8 mouse cellular contexts compared by ENCODE assay signal in genomic region chr14:30352951-30353270, GRCm38 (mm10).
A peak's percentile ranks its signal among the peaks of the same experiment; 100 is the strongest.
DNase-seq lines count a peak whose midpoint lies in the region; ATAC-seq and TF ChIP-seq lines count a peak whose summit lies in the region.

No protein-coding gene starts in this region.

- peak overlapping the region; percentile 54 for H3K4me3 ChIP-seq in left cerebral cortex, adult 2 months
- peak overlapping the region; percentile 49 for H3K4me3 ChIP-seq in embryonic facial prominence, embryonic 14.5 days (ENCODE audit: low read depth, low read length)
- peak overlapping the region; percentile 73 for H3K4me3 ChIP-seq in hindbrain, embryonic 15.5 days
- H3K4me3 ChIP-seq in midbrain, embryonic 16.5 days (ENCODE audit: low read depth, low read length), result peak overlapping the region; percentile 71

- H3K9me3 ChIP-seq in embryonic facial prominence, embryonic 14.5 days (ENCODE audit: control insufficient read depth, low read length), result no peaks in the 10 kb centered on the region
- no peaks in the 10 kb centered on the region for H3K9me3 ChIP-seq in hindbrain, embryonic 15.5 days
- no peaks in the 10 kb centered on the region for H3K9me3 ChIP-seq in midbrain, embryonic 16.5 days (replicated peaks; ENCODE audit: control insufficient read depth, low read length, poor library complexity, severe bottlenecking)

- H3K36me3 ChIP-seq in embryonic facial prominence, embryonic 14.5 days (ENCODE audit: control insufficient read depth, insufficient read depth, low read length), result no peaks in the 10 kb centered on the region
- no peaks in the 10 kb centered on the region for H3K36me3 ChIP-seq in hindbrain, embryonic 15.5 days
- H3K36me3 ChIP-seq in midbrain, embryonic 16.5 days (ENCODE audit: control insufficient read depth, insufficient read depth, low read length), result no peaks in the 10 kb centered on the region

- DNase-seq in left cerebral cortex, adult 2 months (ENCODE audit: extremely low spot score in 1 of 2, low spot score in 2 of 2), result no peak
- no peak for DNase-seq in left cerebral cortex, postnatal 4 days
- no peak for DNase-seq in embryonic facial prominence, embryonic 14.5 days (ENCODE audit: low spot score)
- DNase-seq in embryo, embryonic 11 days, result no peak
- DNase-seq in urinary bladder, postnatal 14 days (ENCODE audit: low spot score), result no peak
- DNase-seq in gastrocnemius, postnatal 25 days, result no peak

- peak overlapping the region; percentile 95 for H3K4me2 ChIP-seq in embryonic facial prominence, embryonic 14.5 days (ENCODE audit: low read depth, low read length)
- H3K4me2 ChIP-seq in hindbrain, embryonic 15.5 days, result peak overlapping the region; percentile 96
- peak overlapping the region; percentile 91 for H3K4me2 ChIP-seq in midbrain, embryonic 16.5 days (ENCODE audit: low read length)

- H3K27me3 ChIP-seq in embryonic facial prominence, embryonic 14.5 days (replicated peaks; ENCODE audit: control insufficient read depth, insufficient read depth, low read length), result no peaks in the 10 kb centered on the region
- H3K27me3 ChIP-seq in hindbrain, embryonic 15.5 days, result no peaks in the 10 kb centered on the region
- H3K27me3 ChIP-seq in midbrain, embryonic 16.5 days (ENCODE audit: control insufficient read depth, insufficient read depth, low read depth, low read length), result no peaks in the 10 kb centered on the region

- peak overlapping the region; percentile 89 for H3K27ac ChIP-seq in left cerebral cortex, adult 2 months
- no peak overlapping the region for H3K27ac ChIP-seq in embryonic facial prominence, embryonic 14.5 days (replicated peaks; ENCODE audit: low read depth, low read length)
- peak overlapping the region; percentile 67 for H3K27ac ChIP-seq in hindbrain, embryonic 15.5 days (replicated peaks)
- H3K27ac ChIP-seq in midbrain, embryonic 16.5 days (ENCODE audit: low read length), result peak overlapping the region; percentile 47

- intact Hi-C loops in left cerebral cortex, adult 2 months (cut with DNase I), result loop anchor here (2.0 to 5.0 kb wide), 5 partner anchors 34 to 216 kb away; no protein-coding TSS in a partner anchor
- intact Hi-C loops in left cerebral cortex, postnatal 4 days (cut with DNase I), result loop anchor here (5.0 kb wide), 2 partner anchors 104 to 216 kb away; no protein-coding TSS in a partner anchor

- no peak for ATAC-seq in embryonic facial prominence, embryonic 14.5 days (ENCODE audit: low read depth)
- ATAC-seq in hindbrain, embryonic 15.5 days (ENCODE audit: low FRiP score, low read depth), result no peak
- ATAC-seq in midbrain, embryonic 16.5 days, result no peak

- no peak for TF ChIP-seq CTCF in left cerebral cortex, adult 2 months (IDR thresholded peaks at IDR 0.05)

- H3K9ac ChIP-seq in embryonic facial prominence, embryonic 14.5 days (ENCODE audit: low read depth, low read length), result peak overlapping the region; percentile 47; the same call in 1 of the 2 replicates
- H3K9ac ChIP-seq in hindbrain, embryonic 15.5 days, result peak overlapping the region; percentile 71
- peak overlapping the region; percentile 91 for H3K9ac ChIP-seq in midbrain, embryonic 16.5 days (ENCODE audit: low read depth, low read length)

- no peaks in the 10 kb centered on the region for H3K4me1 ChIP-seq in embryonic facial prominence, embryonic 14.5 days (ENCODE audit: control insufficient read depth, insufficient read depth, low read length)
- H3K4me1 ChIP-seq in hindbrain, embryonic 15.5 days (replicated peaks), result peaks cover 27% of the 10 kb centered on the region
- H3K4me1 ChIP-seq in midbrain, embryonic 16.5 days (ENCODE audit: control insufficient read depth, insufficient read depth, low read length), result peaks cover 26% of the 10 kb centered on the region

- 2% methylated on average over 10 of the region's 10 CpGs for WGBS in embryonic facial prominence, embryonic 14.5 days
- under 1% methylated on average over 10 of the region's 10 CpGs for WGBS in hindbrain, embryonic 15.5 days
- WGBS in midbrain, embryonic 16.5 days, result 1% methylated on average over 10 of the region's 10 CpGs
